Mouse (Mus musculus): ENCODE data around the gene Sox5.

DNA sequence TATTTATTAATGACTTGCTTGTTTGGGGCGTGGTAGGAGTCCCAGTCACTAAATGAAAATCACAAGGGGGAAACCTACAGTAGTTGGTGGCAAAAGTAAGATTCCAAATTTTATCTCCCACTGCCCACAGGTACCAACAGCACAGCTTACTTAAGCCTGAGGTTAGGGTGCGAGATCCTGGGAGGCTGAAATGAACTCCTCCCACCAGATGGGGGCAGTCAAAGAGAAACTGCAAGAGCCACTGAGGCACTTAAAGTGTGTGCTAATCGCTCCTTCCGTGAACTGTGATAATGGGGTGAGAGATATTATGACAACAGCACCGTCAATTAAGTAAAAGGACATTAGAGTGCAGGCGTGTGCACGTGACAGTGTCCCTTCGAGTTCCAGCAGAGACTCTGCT is 232.8 kb downstream of the Sox5 start:
- no peak for TF ChIP-seq CTCF (IDR thresholded peaks at IDR 0.05)
- no peak for TF ChIP-seq POLR2A (IDR thresholded peaks at IDR 0.05; ENCODE audit: insufficient read depth, low read depth, low read length)
- TF ChIP-seq EP300 (IDR thresholded peaks at IDR 0.05; ENCODE audit: insufficient read depth, low read depth, low read length): no peak

Measured in heart, adult 2 months (tissue).